Mouse (Mus musculus) lung, postnatal 25 days (tissue): ENCODE results near the gene Gabbr2.
A peak's percentile ranks its signal among the peaks of the same experiment; 100 is the strongest.
"Not testable (repeated sequence)": the region's sequence is repeated elsewhere in the genome, so short reads cannot be mapped to it uniquely, and the experiment has no call there.

ENCODE experiments used
- DNase-seq: peaks from one replicate; pipeline ENCODE4 v3.0.0; 2022; ENCODE audit warnings: low spot score

The Gabbr2 gene

GRCm38 (mm10) chr4:46655298-46655697 lies 336.4 kb downstream of the Gabbr2 start:
- DNase-seq = no peak

GRCm38 (mm10) chr4:46650086-46650753 lies 341.5 kb downstream of the Gabbr2 start, which contains the start of gene Tbc1d2:
Tbc1d2 (minus strand) TSS chr4:46650209.
- peak; percentile 95 for DNase-seq

GRCm38 (mm10) chr4:46649161-46649560 lies 342.5 kb downstream of the Gabbr2 start:
- no peak for DNase-seq

GRCm38 (mm10) chr4:46643676-46644112 lies 348.0 kb downstream of the Gabbr2 start:
- no peak for DNase-seq

GRCm38 (mm10) chr4:46642924-46643675 lies 348.6 kb downstream of the Gabbr2 start:
- DNase-seq = peak; percentile 64

GRCm38 (mm10) chr4:46641283-46641682 lies 350.4 kb downstream of the Gabbr2 start:
- DNase-seq = no peak

GRCm38 (mm10) chr4:46639866-46640265 lies 351.8 kb downstream of the Gabbr2 start:
- DNase-seq = peak; percentile 48

- DNase-seq = not testable (repeated sequence)
Observed at GRCm38 (mm10) chr4:46637250-46637649, 354.4 kb downstream of the Gabbr2 start.

GRCm38 (mm10) chr4:46635702-46636430 lies 355.8 kb downstream of the Gabbr2 start:
- no peak for DNase-seq

GRCm38 (mm10) chr4:46634881-46635280 lies 356.8 kb downstream of the Gabbr2 start:
- DNase-seq = no peak

GRCm38 (mm10) chr4:46633565-46633964 lies 358.1 kb downstream of the Gabbr2 start:
- not testable (repeated sequence) for DNase-seq

- DNase-seq = no peak
Observed at GRCm38 (mm10) chr4:46632465-46632864, 359.2 kb downstream of the Gabbr2 start.

GRCm38 (mm10) chr4:46630390-46630789 lies 361.3 kb downstream of the Gabbr2 start:
- peak; percentile 46 for DNase-seq

- no peak for DNase-seq
Observed at GRCm38 (mm10) chr4:46628873-46629272, 362.8 kb downstream of the Gabbr2 start.

- DNase-seq = no peak
Observed at GRCm38 (mm10) chr4:46628081-46628480, 363.6 kb downstream of the Gabbr2 start.

- DNase-seq = no peak
Observed at GRCm38 (mm10) chr4:46625101-46625500, 366.6 kb downstream of the Gabbr2 start.

GRCm38 (mm10) chr4:46623007-46623406 lies 368.7 kb downstream of the Gabbr2 start:
- DNase-seq = no peak

GRCm38 (mm10) chr4:46620946-46621345 lies 370.7 kb downstream of the Gabbr2 start:
- no peak for DNase-seq

- no peak for DNase-seq
Observed at GRCm38 (mm10) chr4:46620330-46620729, 371.3 kb downstream of the Gabbr2 start.

- DNase-seq = no peak
Observed at GRCm38 (mm10) chr4:46618196-46618817, 373.4 kb downstream of the Gabbr2 start.

- DNase-seq = no peak
Observed at GRCm38 (mm10) chr4:46617408-46617807, 374.3 kb downstream of the Gabbr2 start.

- no peak for DNase-seq
Observed at GRCm38 (mm10) chr4:46614641-46615040, 377.0 kb downstream of the Gabbr2 start.
